Mouse (Mus musculus) stomach, embryonic 15.5 days (tissue): ENCODE data around the gene Ahdc1. TPM values are rescaled to one million over a fixed set of nuclear protein-coding genes. Genes with fewer than 3 reads are reported as not detected.

Experiments used
- ATAC-seq: fragments of 200-750 bp; cut with Nextera tagmentation; 2 replicates; pipeline ENCODE4 v1.8.0; 2017; ENCODE audit warnings: low read depth, moderate number of reproducible peaks, moderate TSS enrichment; ENCODE audit not compliant: insufficient read depth, low FRiP score
- H3K27ac ChIP-seq: fragments of 300-500 bp; sonication (generic); 2 replicates; pipeline ENCODE4 v1.5.1; 2015; ENCODE audit warnings: mild to moderate bottlenecking, inconsistent platforms
- H3K27me3 ChIP-seq: fragments of 300-500 bp; sonication (generic); replicated peaks from 2 replicates; pipeline ENCODE4 v1.6.1; 2015; ENCODE audit warnings: inconsistent platforms
- H3K36me3 ChIP-seq: fragments of 300-500 bp; sonication (generic); 2 replicates; pipeline ENCODE4 v1.6.1; 2015; ENCODE audit warnings: inconsistent platforms
- H3K4me1 ChIP-seq: fragments of 300-500 bp; sonication (generic); 2 replicates; pipeline ENCODE4 v1.6.1; 2015; ENCODE audit warnings: inconsistent platforms
- H3K4me2 ChIP-seq: fragments of 300-500 bp; sonication (generic); 2 replicates; pipeline ENCODE4 v1.6.1; 2015; ENCODE audit warnings: mild to moderate bottlenecking, inconsistent platforms
- H3K4me3 ChIP-seq: fragments of 300-500 bp; sonication (generic); replicated peaks from 2 replicates; pipeline ENCODE4 v1.5.1; 2015; ENCODE audit warnings: inconsistent platforms
- H3K9ac ChIP-seq: fragments of 300-500 bp; sonication (generic); 2 replicates; pipeline ENCODE4 v1.6.1; 2015; ENCODE audit warnings: inconsistent platforms
- H3K9me3 ChIP-seq: fragments of 300-500 bp; sonication (generic); 2 replicates; pipeline ENCODE4 v1.6.1; 2016; ENCODE audit warnings: inconsistent platforms
- WGBS: fragments of 180-500 bp; shearing (Covaris S2); methylation state at CpG from one replicate; pipeline ENCODE4 v1.1.7; 2015; 5-methylcytosine and 5-hydroxymethylcytosine counted together
- polyA plus RNA-seq: library from polyadenylated mRNA; unstranded; fragments of >200 nt; fragmentation: Nextera tagmentation; extraction: Ambion mirVana; gene quantifications from 2 replicates; pipeline ENCODE4 v1.2.1, GENCODE M21; 2015

The Ahdc1 gene
- polyA plus RNA-seq, 1 experiment from 2014 or later = 9.3 TPM

DNA sequence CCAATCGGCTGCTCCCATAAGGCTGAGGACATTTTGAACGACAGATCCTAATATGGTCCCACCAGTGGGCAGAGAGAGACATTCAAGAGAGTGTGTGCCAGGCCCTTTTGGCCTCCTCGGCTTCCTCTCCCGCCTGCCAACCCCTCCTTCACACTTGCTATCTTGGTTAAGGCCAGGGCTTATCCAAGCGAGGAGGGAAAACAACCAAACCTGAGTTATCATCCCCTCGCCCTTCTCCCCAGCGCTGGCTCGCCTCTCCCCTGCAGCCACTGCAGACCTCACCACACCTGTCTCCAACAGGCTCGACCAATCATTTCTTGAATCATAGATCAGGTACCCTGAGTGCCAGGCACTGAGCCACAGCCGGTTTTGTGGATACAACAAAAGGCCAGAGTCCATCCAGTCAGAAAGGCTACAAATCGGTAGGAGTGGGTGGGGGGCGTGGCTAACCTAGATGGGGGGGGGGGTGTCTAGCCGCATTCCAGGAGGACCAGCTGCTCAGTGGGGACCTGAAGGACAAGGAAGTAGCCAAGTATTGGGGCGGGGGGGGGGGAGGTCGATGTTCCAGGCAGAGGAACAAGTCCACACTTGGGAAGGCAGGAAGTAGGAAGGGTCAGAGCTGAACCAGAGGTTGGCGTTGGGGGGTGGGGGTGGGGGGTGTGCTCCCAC lies 92.6 kb downstream of the Ahdc1 start:
- no peak overlapping the region for H3K9ac ChIP-seq
- H3K4me1 ChIP-seq = peaks cover 32% of the 10 kb centered on the region
- H3K27me3 ChIP-seq = no peaks in the 10 kb centered on the region
- H3K27ac ChIP-seq = peak overlapping the region; percentile 91
- H3K36me3 ChIP-seq = no peaks in the 10 kb centered on the region
- H3K4me3 ChIP-seq = no peak overlapping the region
- ATAC-seq = peak; percentile 88
- no peaks in the 10 kb centered on the region for H3K9me3 ChIP-seq
- H3K4me2 ChIP-seq = peak overlapping the region; percentile 27
- WGBS = 26% methylated on average over 16 of the region's 16 CpGs

DNA sequence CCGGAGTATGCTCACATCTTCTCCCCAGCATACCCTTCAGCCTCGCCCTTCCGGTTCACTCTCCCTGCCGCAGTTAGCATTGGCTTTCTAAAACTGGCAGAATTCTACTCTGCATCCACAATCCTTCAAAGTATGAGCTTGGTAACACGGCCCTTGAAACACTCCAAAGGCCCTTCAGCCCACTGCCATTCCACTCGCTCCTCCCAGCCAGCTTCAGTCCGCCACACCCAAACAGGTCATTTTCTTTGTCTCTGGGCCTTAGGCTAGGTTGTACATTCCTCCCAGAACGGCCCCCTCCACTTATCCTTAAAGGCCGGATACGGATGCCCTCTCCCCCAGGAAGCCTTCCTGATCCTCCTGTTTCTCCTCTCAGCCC lies 93.1 kb downstream of the Ahdc1 start:
- no peak overlapping the region for H3K9ac ChIP-seq

DNA sequence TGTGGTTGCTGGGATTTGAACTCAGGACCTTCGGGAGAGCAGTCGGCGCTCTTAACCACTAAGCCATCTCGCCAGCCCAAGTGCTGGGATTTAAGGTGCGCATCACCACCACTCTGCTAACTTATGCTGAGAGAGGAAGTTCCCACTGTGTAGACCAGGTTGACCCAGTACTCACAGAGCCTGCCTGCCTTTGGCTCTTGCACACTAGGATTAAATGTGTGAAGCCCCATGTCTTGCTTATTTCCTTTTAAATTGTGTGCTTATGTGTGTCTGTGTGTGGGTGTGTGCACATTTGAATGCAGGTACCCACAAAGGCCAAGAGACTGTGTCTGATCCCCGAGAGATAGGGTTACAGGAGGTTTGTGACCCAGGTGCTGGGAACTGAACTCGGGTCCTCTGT lies 95.6 kb downstream of the Ahdc1 start:
- Histone ChIP-seq H3K9ac (no peak overlapping the region), H3K4me2 (no peak overlapping the region), H3K9me3 (no peaks in the 10 kb centered on the region), H3K4me1 (peaks cover 33% of the 10 kb centered on the region), H3K4me3 (no peak overlapping the region), H3K36me3 (no peaks in the 10 kb centered on the region), H3K27me3 (no peaks in the 10 kb centered on the region), H3K27ac (no peak overlapping the region)
- 96% methylated on average over 7 of the region's 7 CpGs for WGBS
- ATAC-seq = no peak

More for the DNA sequence above, 93.1 kb downstream of the Ahdc1 start:
- peak overlapping the region; percentile 27 for H3K4me2 ChIP-seq
- no peak; the same call in 1 of the 2 replicates for ATAC-seq
- no peaks in the 10 kb centered on the region for H3K36me3 ChIP-seq
- WGBS = 28% methylated on average over 10 of the region's 10 CpGs
- H3K9me3 ChIP-seq = no peaks in the 10 kb centered on the region
- H3K4me3 ChIP-seq = no peak overlapping the region
- peak overlapping the region; percentile 91 for H3K27ac ChIP-seq
- H3K4me1 ChIP-seq = peaks cover 35% of the 10 kb centered on the region
- no peaks in the 10 kb centered on the region for H3K27me3 ChIP-seq

DNA sequence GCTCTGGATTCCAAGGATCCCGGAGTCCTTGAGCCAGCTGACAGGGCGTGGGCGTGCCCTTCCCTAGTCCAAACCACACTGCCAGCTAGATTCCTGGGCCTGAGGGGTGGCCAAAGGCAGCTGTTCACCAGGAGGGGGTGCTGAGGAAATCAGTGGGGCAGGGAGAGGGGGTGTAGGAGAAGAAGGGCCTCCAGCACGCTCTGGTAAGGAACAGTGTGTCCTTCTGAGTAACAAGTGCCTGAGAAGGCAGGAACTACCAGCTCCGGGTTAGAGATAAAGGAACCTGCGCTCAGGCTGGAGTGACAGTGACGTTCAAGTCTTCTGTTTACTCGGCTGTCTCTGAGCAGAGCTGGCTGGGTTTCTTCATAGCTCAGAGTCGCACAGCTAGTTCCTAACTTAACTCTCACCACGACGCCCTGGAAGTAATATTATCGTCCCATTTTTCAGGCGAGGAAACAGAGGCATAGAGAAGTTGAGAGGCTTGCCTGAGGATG lies 96.8 kb downstream of the Ahdc1 start:
- no peaks in the 10 kb centered on the region for H3K27me3 ChIP-seq
- H3K9ac ChIP-seq = no peak overlapping the region
- peak overlapping the region; percentile 57 for H3K27ac ChIP-seq
- ATAC-seq = no peak
- no peak overlapping the region for H3K4me2 ChIP-seq
- no peaks in the 10 kb centered on the region for H3K9me3 ChIP-seq
- H3K4me1 ChIP-seq = peaks cover 28% of the 10 kb centered on the region
- 43% methylated on average over 13 of the region's 13 CpGs for WGBS
- H3K4me3 ChIP-seq = no peak overlapping the region
- no peaks in the 10 kb centered on the region for H3K36me3 ChIP-seq

DNA sequence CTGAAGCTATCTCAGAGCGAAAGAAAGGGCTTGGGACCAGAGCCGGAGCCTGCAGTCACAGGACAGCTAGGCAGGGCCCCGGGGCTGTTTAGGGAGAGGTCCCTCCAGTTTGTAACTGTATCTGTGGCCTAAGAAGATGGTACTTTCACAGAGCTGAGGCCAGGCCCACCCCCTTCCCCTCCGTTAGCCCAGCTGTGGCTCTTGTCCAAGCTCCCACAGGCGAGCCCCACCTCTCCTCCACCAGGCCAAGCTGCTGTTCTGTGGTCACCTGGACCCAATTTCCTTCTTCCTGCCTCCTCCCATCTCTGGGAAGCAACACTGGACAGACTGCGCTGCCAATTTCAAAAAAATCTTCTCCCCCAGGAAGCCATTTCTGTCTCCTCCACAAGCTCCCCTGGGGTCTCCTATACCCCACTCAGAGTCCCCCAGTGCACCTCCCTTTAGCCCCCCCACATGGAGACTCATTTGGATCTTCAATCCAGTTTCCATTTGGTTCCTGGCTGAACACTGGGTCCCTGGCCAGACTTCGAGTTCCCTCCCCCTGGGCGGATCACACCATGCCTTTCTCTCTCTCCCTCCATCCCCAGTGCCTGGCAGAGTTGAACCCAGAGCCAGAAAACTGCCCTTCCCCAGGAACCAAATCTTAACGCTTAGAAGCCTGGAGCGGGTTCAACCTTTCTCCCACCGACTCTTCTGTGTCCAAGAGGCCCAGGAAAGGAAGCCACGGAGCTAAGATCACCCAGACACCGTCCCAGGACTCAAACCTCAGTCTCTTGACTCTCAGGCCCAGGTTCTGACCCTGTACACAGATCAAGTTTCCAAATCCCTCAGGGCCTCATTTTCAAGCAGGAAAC lies 97.6 kb downstream of the Ahdc1 start:
- no peak for ATAC-seq
- H3K4me1 ChIP-seq = peaks cover 20% of the 10 kb centered on the region
- H3K9ac ChIP-seq = no peak overlapping the region
- H3K27me3 ChIP-seq = no peaks in the 10 kb centered on the region
- H3K4me3 ChIP-seq = no peak overlapping the region
- H3K9me3 ChIP-seq = no peaks in the 10 kb centered on the region
- no peak overlapping the region for H3K4me2 ChIP-seq
- no peaks in the 10 kb centered on the region for H3K36me3 ChIP-seq
- WGBS = 62% methylated on average over 13 of the region's 13 CpGs
- H3K27ac ChIP-seq = peak overlapping the region; percentile 57; the same call in 1 of the 2 replicates

DNA sequence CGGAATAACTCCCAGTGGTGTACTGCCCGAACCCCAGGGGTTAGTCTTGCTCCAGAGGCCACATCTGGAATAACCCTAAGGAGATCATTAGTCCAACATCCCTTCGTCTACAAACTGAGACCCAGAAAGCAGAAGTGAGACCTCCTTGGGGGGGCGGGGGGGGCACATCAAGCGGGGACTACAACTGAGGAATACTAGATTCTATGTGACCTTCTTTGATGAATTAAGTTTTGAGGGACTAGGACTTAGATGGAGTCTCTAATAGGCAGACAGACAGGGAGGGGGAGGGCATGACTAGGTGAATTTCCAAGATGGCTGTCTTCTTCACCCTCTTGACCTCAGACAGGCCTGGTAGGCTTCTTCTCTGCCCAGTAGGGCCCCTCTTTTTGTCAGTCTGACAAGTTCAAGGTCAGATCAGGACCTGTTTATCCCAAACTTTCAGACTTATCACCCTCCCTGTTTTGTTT lies 98.3 kb downstream of the Ahdc1 start:
- Histone ChIP-seq H3K9ac (no peak overlapping the region), H3K36me3 (no peaks in the 10 kb centered on the region), H3K4me3 (no peak overlapping the region), H3K27ac (no peak overlapping the region), H3K4me2 (no peak overlapping the region), H3K4me1 (peaks cover 15% of the 10 kb centered on the region), H3K9me3 (no peaks in the 10 kb centered on the region), H3K27me3 (no peaks in the 10 kb centered on the region)
- ATAC-seq = no peak
- 70% methylated on average over 5 of the region's 5 CpGs for WGBS

DNA sequence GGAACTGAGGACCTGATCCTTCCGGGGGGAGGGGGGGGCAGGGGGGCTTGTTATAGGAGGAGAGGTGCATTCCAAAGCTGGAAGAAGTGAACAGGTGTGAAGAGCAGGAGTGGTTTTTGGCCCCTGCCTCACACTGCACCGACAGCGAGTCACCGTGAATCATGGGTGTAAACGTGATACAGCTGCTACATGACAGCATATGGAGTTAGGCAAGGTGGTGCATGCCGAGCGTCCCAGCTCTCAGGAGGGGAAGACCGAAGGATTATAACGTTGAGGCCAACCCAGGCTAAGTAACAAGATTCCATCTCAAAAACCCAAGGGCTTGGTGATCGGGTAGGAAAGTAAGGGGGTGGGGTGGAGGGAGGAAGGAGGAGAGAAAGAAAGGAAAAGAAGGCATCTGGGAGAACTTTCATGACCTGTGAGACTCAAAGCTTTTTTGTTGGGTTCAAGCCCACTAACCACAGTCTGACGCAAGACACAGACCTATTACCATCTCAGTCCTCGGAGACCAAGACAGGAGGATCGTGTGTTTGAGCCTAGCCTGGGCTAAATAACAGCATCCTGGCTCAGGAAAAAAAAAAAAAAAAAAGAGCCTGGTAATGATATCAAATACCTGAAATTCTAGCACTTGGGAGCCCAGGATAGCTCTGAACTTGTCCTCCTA lies 101.2 kb downstream of the Ahdc1 start:
- Histone ChIP-seq H3K9me3 (no peaks in the 10 kb centered on the region), H3K4me1 (peaks cover 22% of the 10 kb centered on the region), H3K36me3 (no peaks in the 10 kb centered on the region), H3K4me3 (no peak overlapping the region), H3K9ac (no peak overlapping the region), H3K27me3 (no peaks in the 10 kb centered on the region), H3K4me2 (no peak overlapping the region), H3K27ac (no peak overlapping the region)
- ATAC-seq = no peak
- WGBS = 36% methylated on average over 13 of the region's 13 CpGs

DNA sequence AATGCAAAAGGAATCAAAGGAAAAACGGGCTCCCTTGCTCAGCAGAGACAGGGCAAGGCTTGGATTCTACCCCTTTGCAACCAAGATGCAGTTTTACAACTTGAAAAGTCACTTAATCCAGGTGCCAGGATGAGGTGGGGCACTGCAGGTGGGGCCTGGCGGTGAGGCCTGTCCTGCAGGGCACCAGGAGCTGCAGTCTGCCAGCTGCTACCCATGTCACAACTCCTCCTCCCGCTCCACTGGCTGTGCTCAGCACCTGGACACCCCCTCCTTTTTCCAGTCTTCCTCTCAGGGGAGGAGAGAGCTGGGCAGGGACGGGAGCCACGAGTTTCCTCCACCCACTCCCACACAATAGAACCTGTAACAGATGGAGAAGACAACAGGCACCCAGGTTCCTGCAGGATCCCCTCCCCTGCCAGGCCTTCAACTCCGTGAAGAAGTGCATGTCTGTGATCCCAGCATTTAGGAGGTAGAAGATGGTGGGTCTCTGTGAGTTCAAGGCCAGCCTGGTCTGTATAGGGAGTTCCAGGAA lies 102.4 kb downstream of the Ahdc1 start:
- no peaks in the 10 kb centered on the region for H3K9me3 ChIP-seq
- no peak overlapping the region for H3K4me3 ChIP-seq
- peak overlapping the region; percentile 21; the same call in 1 of the 2 replicates for H3K27ac ChIP-seq
- 50% methylated on average over 6 of the region's 6 CpGs for WGBS
- H3K4me2 ChIP-seq = no peak overlapping the region
- no peaks in the 10 kb centered on the region for H3K27me3 ChIP-seq
- H3K36me3 ChIP-seq = no peaks in the 10 kb centered on the region
- H3K4me1 ChIP-seq = peaks cover 21% of the 10 kb centered on the region
- ATAC-seq = no peak
- no peak overlapping the region for H3K9ac ChIP-seq

DNA sequence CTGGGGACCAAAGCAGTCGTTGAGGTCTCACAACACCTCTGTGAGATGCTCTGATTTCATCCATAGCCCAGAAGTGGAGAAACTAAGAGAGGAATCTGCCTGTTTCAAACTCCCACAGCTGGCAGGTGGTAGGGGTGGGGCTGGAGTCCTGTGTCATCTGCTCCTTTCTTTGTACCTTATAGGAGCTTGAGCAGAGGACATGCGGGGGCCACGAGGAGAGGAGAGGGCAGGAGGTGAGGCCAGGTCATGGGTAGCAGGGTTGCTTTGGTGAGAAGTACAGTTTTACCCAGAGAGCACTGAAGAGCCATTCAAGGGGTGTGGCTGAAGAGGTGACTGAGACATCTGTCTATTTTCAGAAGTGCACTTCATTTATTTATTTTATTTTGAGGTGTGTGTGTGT lies 103.7 kb downstream of the Ahdc1 start:
- H3K9ac ChIP-seq = no peak overlapping the region
- ATAC-seq = no peak
- 80% methylated on average over 3 of the region's 3 CpGs for whole genome bisulfite sequencing

DNA sequence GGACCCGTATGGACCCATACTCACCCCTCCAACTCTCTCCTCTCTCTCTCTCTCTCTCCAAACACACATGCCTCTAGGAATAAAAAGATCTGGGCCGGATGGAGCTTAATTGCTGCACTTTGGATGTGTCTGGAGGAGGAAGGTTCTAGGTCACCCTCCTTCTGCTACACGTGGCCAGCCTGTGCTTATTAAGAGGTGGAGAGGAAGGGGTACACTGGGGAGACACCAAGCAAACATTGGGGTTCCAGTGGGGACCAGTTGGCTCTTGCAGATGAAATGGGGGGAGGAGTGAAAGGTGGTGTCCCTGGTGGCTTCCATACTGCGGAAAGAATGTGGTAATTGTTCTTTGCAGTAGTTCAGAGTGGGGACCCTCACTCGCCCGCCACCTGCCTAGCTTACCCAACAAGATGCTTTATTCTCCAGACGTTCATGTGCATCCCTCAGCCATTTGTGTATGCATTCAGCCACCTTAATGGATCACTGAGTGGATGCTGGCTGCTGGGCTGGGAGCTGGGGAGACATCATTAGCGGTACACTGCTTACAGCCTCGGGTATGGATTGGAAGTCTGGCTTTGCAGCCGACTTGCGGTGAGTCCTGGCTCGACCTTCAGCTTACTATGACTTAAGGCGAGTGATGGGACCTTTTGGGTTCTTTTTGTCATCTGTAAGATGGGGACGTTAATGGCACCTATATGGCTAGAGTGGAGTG lies 104.8 kb downstream of the Ahdc1 start:
- Histone ChIP-seq H3K4me3 (no peak overlapping the region), H3K4me2 (no peak overlapping the region), H3K27me3 (no peaks in the 10 kb centered on the region), H3K36me3 (no peaks in the 10 kb centered on the region), H3K4me1 (peaks cover 27% of the 10 kb centered on the region), H3K9ac (no peak overlapping the region), H3K27ac (no peak overlapping the region), H3K9me3 (no peaks in the 10 kb centered on the region)
- 68% methylated on average over 14 of the region's 14 CpGs for WGBS
- no peak for ATAC-seq

More for the DNA sequence above, 103.7 kb downstream of the Ahdc1 start:
- Histone ChIP-seq H3K4me2 (no peak overlapping the region), H3K4me1 (peaks cover 23% of the 10 kb centered on the region), H3K36me3 (no peaks in the 10 kb centered on the region), H3K4me3 (no peak overlapping the region), H3K9me3 (no peaks in the 10 kb centered on the region), H3K27ac (no peak overlapping the region), H3K27me3 (no peaks in the 10 kb centered on the region)
